Mouse (Mus musculus): ENCODE measurements around the gene Cfb. TPM values are rescaled to one million over a fixed set of nuclear protein-coding genes. Genes with fewer than 3 reads are reported as not detected.
"Not testable (repeated sequence)": the region's sequence is repeated elsewhere in the genome, so short reads cannot be mapped to it uniquely, and the experiment has no call there.

The Cfb gene
- 15.1 and 17.3 TPM in 2 replicates for polyA plus RNA-seq (2015; fragmentation: Nextera tagmentation; extraction: Ambion mirVana)

DNA sequence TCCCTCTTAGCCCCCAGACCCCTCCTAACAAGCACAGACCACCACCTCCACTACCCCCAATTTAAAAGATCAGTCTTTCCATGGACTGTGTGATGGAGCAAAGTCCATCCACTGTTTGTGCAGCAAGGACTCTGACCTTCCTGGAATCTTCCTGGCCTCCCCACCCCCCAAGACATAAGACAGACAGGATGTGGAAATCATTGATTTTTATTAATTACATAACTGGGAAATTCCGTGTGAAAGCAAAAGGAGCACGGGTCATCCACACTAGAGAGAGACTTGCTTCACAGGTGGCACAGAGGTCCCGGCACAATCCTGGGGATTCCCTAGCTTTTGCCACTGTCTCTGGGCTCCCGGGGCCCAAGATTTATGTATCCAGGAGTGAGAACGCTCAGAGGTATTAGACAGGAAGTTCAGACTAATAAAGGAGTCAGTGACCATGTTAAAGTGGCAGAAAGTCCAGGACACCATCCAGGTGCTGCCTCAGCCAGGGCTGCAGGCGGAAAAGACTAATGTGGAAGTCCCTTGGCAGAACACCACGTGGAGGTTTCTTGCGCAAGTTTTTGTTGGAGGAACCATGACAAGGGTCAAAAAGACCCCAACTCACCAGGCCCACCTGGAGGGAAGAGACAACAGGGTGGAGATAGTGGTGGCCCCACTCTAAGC, at the start of gene Cfb:
Gene Cfb, minus strand, starts transcription at position 103 of the 666 bp plus-strand sequence.
- ATAC-seq (ENCODE audit: low FRiP score, low TSS enrichment), result peak; percentile 49; the same call in 1 of the 2 replicates
- Histone ChIP-seq H3K4me1 (ENCODE audit: insufficient read depth, low read length) (peaks cover 2% of the 10 kb centered on the region; the same call in 1 of the 2 replicates), H3K4me2 (replicated peaks; ENCODE audit: low read depth, low read length) (no peak within 1 kb of the TSS; the same call in 1 of the 2 replicates), H3K9me3 (ENCODE audit: low read length) (no peaks in the 10 kb centered on the region), H3K9ac (replicated peaks; ENCODE audit: low read length) (no peak within 1 kb of the TSS), H3K27me3 (ENCODE audit: insufficient read depth, low read length) (no peaks in the 10 kb centered on the region), H3K27ac (ENCODE audit: low read length) (no peak within 1 kb of the TSS; the same call in 1 of the 2 replicates), H3K36me3 (ENCODE audit: insufficient read depth, low read length) (peaks cover 2% of the 10 kb centered on the region; the same call in 1 of the 2 replicates), H3K4me3 (ENCODE audit: low read length) (no peak within 1 kb of the TSS)
- WGBS, result 29% methylated on average over 8 of the region's 8 CpGs

DNA sequence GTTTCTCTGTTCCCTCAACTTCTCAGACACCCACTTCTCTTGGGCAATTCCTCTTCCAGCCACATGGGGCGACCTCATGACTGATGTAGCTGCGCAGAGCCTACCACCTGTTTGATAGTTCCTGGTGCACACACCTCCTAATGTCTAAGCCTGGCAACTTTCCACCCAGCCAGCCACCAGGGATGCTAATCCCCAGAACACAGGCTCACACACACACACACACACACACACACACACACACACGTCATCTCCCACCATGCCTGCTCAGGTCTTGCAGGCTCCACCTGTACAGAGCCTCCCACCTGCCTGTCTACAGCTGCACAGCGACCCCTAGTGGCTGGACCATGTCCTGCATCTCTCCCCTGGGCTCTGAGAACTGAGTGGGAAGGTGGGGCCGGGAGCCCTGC, 49.6 kb upstream of the Cfb start:
- 46% methylated on average over 5 of the region's 5 CpGs for whole genome bisulfite sequencing
- Histone ChIP-seq H3K4me2 (replicated peaks; ENCODE audit: low read depth, low read length) (no peak overlapping the region), H3K9me3 (ENCODE audit: low read length) (no peaks in the 10 kb centered on the region), H3K27ac (ENCODE audit: low read length) (no peak overlapping the region), H3K36me3 (ENCODE audit: insufficient read depth, low read length) (peaks cover 69% of the 10 kb centered on the region), H3K9ac (replicated peaks; ENCODE audit: low read length) (no peak overlapping the region), H3K4me3 (ENCODE audit: low read length) (no peak overlapping the region), H3K27me3 (ENCODE audit: insufficient read depth, low read length) (no peaks in the 10 kb centered on the region), H3K4me1 (ENCODE audit: insufficient read depth, low read length) (peaks cover 5% of the 10 kb centered on the region)
- ATAC-seq (ENCODE audit: low FRiP score, low TSS enrichment), result peak; percentile 56

DNA sequence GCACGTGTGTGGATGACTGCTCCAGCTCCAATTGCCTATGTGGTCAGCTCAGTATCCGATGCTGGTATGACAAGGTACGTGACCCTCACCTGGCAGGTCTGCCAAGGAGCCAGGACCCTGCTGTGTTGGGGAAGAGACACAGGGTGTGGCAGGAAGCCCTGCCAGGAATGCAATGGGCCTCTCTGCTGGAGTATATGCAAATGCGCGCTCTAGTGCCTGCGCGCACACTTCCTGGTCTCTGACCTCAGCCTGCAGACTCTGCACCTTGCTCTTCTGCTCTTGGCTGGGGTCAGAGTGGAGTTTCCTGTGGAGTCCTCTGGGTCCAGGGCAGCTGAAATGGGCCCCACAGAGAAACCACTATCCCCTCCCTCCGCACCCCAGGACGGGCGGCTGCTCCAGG, 48.7 kb upstream of the Cfb start:
- WGBS, result 77% methylated on average over 10 of the region's 10 CpGs
- H3K27ac ChIP-seq (ENCODE audit: low read length), result no peak overlapping the region
- H3K4me2 ChIP-seq (replicated peaks; ENCODE audit: low read depth, low read length), result no peak overlapping the region
- no peak overlapping the region for H3K9ac ChIP-seq (replicated peaks; ENCODE audit: low read length)
- no peak overlapping the region for H3K4me3 ChIP-seq (ENCODE audit: low read length)
- no peaks in the 10 kb centered on the region for H3K27me3 ChIP-seq (ENCODE audit: insufficient read depth, low read length)
- no peaks in the 10 kb centered on the region for H3K9me3 ChIP-seq (ENCODE audit: low read length)
- H3K36me3 ChIP-seq (ENCODE audit: insufficient read depth, low read length), result peaks cover 79% of the 10 kb centered on the region
- ATAC-seq (ENCODE audit: low FRiP score, low TSS enrichment), result peak; percentile 5; the same call in 1 of the 2 replicates
- peaks cover 5% of the 10 kb centered on the region for H3K4me1 ChIP-seq (ENCODE audit: insufficient read depth, low read length)

DNA sequence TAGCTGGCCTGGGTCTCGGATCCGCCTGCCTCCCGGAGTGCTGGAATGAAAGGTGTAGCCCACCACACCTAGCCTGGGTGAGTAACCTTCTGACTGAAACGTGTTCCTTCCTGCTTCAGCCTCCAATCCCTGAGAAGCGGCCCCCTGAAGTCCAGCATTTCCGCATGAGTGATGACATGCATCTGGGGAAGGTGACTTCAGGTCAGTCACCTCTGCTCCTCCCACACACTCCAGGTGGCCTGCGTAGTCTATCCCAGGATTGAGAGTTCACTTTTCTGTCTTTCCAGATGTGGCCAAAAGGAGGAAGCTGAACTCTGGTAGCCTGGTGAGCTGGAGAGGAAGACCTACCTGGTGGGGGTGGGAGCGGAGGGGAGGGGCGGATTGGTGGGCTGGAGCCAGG, 40.6 kb upstream of the Cfb start:
- H3K4me1 ChIP-seq (ENCODE audit: insufficient read depth, low read length), result peaks cover 8% of the 10 kb centered on the region
- no peaks in the 10 kb centered on the region for H3K27me3 ChIP-seq (ENCODE audit: insufficient read depth, low read length)
- no peak overlapping the region for H3K4me3 ChIP-seq (ENCODE audit: low read length)
- no peak overlapping the region for H3K9ac ChIP-seq (replicated peaks; ENCODE audit: low read length)
- H3K27ac ChIP-seq (ENCODE audit: low read length), result no peak overlapping the region
- 75% methylated on average over 9 of the region's 9 CpGs for WGBS
- H3K4me2 ChIP-seq (replicated peaks; ENCODE audit: low read depth, low read length), result no peak overlapping the region
- no peaks in the 10 kb centered on the region for H3K9me3 ChIP-seq (ENCODE audit: low read length)
- peaks cover 58% of the 10 kb centered on the region for H3K36me3 ChIP-seq (ENCODE audit: insufficient read depth, low read length)
- ATAC-seq (ENCODE audit: low FRiP score, low TSS enrichment), result no peak

DNA sequence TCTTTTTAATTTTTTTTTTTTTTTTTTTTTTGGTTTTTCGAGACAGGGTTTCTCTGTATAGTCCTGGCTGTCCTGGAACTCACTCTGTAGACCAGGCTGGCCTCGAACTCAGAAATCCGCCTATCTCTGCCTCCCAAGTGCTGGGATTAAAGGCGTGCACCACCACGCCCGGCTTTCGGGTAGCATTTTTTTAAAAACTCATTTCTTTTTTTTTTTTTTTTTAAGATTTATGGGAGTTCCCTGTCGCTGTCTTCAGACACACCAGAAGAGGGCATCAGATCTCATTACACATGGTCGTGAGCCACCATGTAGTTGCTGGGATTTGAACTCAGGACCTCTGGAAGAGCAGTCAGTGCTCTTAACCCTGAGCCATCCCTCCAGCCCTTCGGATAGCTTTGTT, 39.6 kb upstream of the Cfb start:
- H3K4me2 ChIP-seq (replicated peaks; ENCODE audit: low read depth, low read length); H3K9ac ChIP-seq (replicated peaks; ENCODE audit: low read length); H3K27me3 ChIP-seq (ENCODE audit: insufficient read depth, low read length); H3K4me3 ChIP-seq (ENCODE audit: low read length); H3K27ac ChIP-seq (ENCODE audit: low read length); H3K9me3 ChIP-seq (ENCODE audit: low read length); ATAC-seq (ENCODE audit: low FRiP score, low TSS enrichment): not testable (repeated sequence)
- Histone ChIP-seq H3K36me3 (ENCODE audit: insufficient read depth, low read length) (peaks cover 48% of the 10 kb centered on the region), H3K4me1 (ENCODE audit: insufficient read depth, low read length) (peaks cover 17% of the 10 kb centered on the region)
- 85% methylated on average over 8 of the region's 10 CpGs for WGBS

DNA sequence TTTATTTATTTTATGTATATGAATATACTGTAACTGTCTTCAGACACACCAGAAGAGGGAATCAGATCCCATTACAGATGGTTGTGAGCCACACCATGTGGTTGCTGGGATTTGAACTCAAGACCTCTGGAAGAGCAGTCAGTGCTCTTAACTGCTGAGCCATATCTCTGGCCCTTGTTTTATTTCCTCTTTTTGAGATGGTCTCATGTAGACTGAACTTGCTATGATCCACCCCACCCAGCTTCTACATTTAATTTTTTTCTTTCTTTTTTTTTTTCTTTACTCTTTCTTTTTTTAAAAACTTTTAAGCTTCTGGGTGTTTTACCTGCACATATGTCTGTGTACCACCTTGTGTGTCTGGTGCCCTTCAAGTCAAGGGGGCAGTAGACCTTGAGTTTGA, 38.5 kb upstream of the Cfb start:
- Histone ChIP-seq H3K4me1 (ENCODE audit: insufficient read depth, low read length) (peaks cover 28% of the 10 kb centered on the region), H3K36me3 (ENCODE audit: insufficient read depth, low read length) (peaks cover 45% of the 10 kb centered on the region)
- not testable (repeated sequence) for H3K27ac ChIP-seq (ENCODE audit: low read length); H3K9ac ChIP-seq (replicated peaks; ENCODE audit: low read length); H3K4me2 ChIP-seq (replicated peaks; ENCODE audit: low read depth, low read length); ATAC-seq (ENCODE audit: low FRiP score, low TSS enrichment); H3K4me3 ChIP-seq (ENCODE audit: low read length); H3K9me3 ChIP-seq (ENCODE audit: low read length); H3K27me3 ChIP-seq (ENCODE audit: insufficient read depth, low read length)

DNA sequence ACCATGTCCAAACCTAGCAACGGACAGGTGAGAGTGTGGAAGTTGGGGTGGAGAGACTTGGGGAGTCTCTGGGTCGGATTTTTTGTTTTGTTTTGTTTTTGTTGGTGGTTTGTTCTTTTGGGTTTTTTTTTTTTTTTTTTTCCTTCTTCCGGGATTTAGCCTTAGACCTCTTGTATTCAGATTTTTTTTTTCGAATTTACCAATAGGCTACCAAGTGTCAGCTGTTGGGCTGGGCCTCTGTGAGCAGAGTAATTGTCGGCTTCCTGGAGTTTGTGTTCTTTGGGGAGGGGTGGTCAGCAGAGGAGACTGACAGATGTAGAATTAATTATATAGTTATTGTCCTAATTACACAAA, 37.5 kb upstream of the Cfb start:
- Histone ChIP-seq H3K9ac (replicated peaks; ENCODE audit: low read length) (peak overlapping the region; percentile 99), H3K36me3 (ENCODE audit: insufficient read depth, low read length) (peaks cover 36% of the 10 kb centered on the region), H3K4me1 (ENCODE audit: insufficient read depth, low read length) (peaks cover 36% of the 10 kb centered on the region), H3K9me3 (ENCODE audit: low read length) (no peaks in the 10 kb centered on the region), H3K4me3 (ENCODE audit: low read length) (peak overlapping the region; percentile 94), H3K4me2 (replicated peaks; ENCODE audit: low read depth, low read length) (peak overlapping the region; percentile 87), H3K27ac (ENCODE audit: low read length) (peak overlapping the region; percentile 98), H3K27me3 (ENCODE audit: insufficient read depth, low read length) (no peaks in the 10 kb centered on the region)
- ATAC-seq (ENCODE audit: low FRiP score, low TSS enrichment), result no peak
- 0% methylated on average over 5 of the region's 5 CpGs for WGBS

DNA sequence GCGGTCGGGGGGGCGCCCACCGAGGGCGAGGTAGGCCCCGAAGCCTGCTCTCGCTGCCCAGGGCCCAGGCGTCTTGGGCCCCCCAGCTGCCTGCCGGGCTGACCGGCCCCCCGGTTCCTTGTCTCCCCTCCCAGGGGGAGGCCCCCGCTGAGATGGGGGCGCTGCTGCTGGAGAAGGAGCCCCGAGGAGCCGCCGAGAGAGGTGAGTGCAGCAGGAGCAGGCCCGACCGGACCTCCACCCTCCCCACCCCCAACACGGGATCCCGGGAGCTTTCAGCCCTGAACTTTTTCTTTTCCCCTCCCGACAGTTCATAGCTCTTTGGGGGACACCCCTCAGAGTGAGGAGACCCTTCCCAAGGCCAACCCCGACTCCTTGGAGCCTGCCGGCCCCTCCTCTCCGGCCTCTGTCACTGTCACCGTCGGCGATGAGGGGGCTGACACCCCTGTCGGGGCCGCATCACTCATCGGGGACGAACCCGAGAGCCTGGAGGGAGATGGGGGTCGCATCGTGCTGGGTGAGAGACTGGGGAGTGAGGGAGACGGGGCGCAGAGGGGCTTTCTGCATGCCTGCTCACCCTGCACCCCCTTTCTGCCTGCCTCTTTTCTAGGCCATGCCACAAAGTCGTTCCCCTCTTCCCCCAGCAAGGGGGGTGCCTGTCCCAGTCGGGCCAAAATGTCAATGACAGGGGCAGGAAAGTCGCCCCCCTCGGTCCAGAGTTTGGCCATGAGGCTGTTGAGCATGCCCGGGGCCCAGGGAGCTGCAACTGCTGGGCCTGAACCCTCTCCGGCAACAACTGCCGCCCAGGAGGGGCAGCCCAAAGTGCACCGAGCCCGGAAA, 37.0 kb upstream of the Cfb start:
- Histone ChIP-seq H3K27me3 (ENCODE audit: insufficient read depth, low read length) (no peaks in the 10 kb centered on the region), H3K9me3 (ENCODE audit: low read length) (no peaks in the 10 kb centered on the region), H3K4me3 (ENCODE audit: low read length) (peak overlapping the region; percentile 94), H3K4me1 (ENCODE audit: insufficient read depth, low read length) (peaks cover 36% of the 10 kb centered on the region), H3K9ac (replicated peaks; ENCODE audit: low read length) (peak overlapping the region; percentile 99), H3K27ac (ENCODE audit: low read length) (peak overlapping the region; percentile 98), H3K36me3 (ENCODE audit: insufficient read depth, low read length) (peaks cover 34% of the 10 kb centered on the region), H3K4me2 (replicated peaks; ENCODE audit: low read depth, low read length) (peak overlapping the region; percentile 87)
- 0 out of 2 replicates have a peak, but pooled peaks have one; percentile 2 for ATAC-seq (ENCODE audit: low FRiP score, low TSS enrichment)
- WGBS, result 0% methylated on average over 37 of the region's 45 CpGs

DNA sequence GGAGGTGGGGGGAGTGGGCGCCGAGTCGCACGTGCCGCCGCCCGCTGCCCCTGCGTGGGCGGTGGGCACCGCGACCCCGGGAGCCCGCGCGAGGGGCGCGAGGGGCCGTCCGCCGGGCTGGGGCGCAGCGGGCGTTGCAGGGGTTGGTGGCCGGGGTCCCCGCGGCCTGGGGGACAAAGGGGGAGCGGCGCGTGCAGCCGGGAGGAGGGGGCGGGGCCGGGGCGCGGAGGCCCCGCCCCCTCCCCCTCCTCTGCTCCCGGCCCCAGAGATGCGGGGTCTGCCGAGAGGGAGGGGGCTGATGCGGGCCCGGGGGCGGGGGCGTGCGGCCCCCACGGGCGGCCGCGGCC, 36.4 kb upstream of the Cfb start:
- H3K9ac ChIP-seq (replicated peaks; ENCODE audit: low read length), result peak overlapping the region; percentile 99
- H3K4me3 ChIP-seq (ENCODE audit: low read length), result peak overlapping the region; percentile 94
- peak overlapping the region; percentile 87 for H3K4me2 ChIP-seq (replicated peaks; ENCODE audit: low read depth, low read length)
- no peaks in the 10 kb centered on the region for H3K27me3 ChIP-seq (ENCODE audit: insufficient read depth, low read length)
- H3K27ac ChIP-seq (ENCODE audit: low read length), result peak overlapping the region; percentile 98
- H3K4me1 ChIP-seq (ENCODE audit: insufficient read depth, low read length), result peaks cover 38% of the 10 kb centered on the region
- no peaks in the 10 kb centered on the region for H3K9me3 ChIP-seq (ENCODE audit: low read length)
- peaks cover 29% of the 10 kb centered on the region for H3K36me3 ChIP-seq (ENCODE audit: insufficient read depth, low read length)
- WGBS, result 0% methylated on average over 3 of the region's 47 CpGs
- no peak for ATAC-seq (ENCODE audit: low FRiP score, low TSS enrichment)

DNA sequence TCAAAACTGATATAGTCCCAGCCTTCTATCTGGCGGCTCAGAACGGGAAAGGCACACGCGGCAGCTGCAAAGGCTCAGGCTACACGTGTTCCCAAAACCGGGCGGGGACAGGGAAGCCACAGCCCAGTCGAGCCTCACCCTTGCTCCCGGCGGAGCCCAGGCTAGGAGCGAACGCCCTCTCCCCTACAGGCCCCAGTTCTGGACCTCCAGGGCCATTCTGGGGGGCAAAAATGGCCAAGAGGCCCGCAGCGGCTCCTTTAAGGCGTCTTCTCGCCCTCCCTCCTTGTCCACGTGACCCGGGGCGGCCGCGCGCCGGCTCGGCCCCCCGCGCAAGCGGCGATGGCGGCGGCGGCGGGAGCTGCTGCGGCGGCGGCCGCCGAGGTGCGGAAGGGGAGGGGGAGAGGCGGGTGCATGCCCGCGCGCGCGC, 35.9 kb upstream of the Cfb start, which contains the start of the genes C2 and Ehmt2:
Gene C2, minus strand, starts transcription at position 106 of the 427 bp plus-strand sequence.
Gene Ehmt2, plus strand, starts transcription at position 310 of the 427 bp plus-strand sequence.
- Histone ChIP-seq H3K27me3 (ENCODE audit: insufficient read depth, low read length) (no peaks in the 10 kb centered on the region), H3K4me1 (ENCODE audit: insufficient read depth, low read length) (peaks cover 41% of the 10 kb centered on the region), H3K4me3 (ENCODE audit: low read length) (peak within 1 kb of the TSS; percentile 94), H3K36me3 (ENCODE audit: insufficient read depth, low read length) (peaks cover 25% of the 10 kb centered on the region), H3K27ac (ENCODE audit: low read length) (peak within 1 kb of the TSS; percentile 98), H3K9ac (replicated peaks; ENCODE audit: low read length) (peak within 1 kb of the TSS; percentile 99), H3K9me3 (ENCODE audit: low read length) (no peaks in the 10 kb centered on the region), H3K4me2 (replicated peaks; ENCODE audit: low read depth, low read length) (peak within 1 kb of the TSS; percentile 87)
- ATAC-seq (ENCODE audit: low FRiP score, low TSS enrichment), result peak; percentile 40
- 1% methylated on average over 39 of the region's 44 CpGs for WGBS

Data from kidney, embryonic 16.5 days (tissue).